In genomic region chr4:45795191-45795811, GRCm38 (mm10) we compare ENCODE assay signal across 8 mouse cellular contexts. TPM values are rescaled to one million over a fixed set of nuclear protein-coding genes. Genes with fewer than 3 reads are reported as not detected.
A peak's percentile ranks its signal among the peaks of the same experiment; 100 is the strongest.
DNase-seq lines count a peak whose midpoint lies in the region; ATAC-seq lines count a peak whose summit lies in the region.

No protein-coding gene starts in this region.

- H3K9me3 ChIP-seq in heart, embryonic 13.5 days, result no peaks in the 10 kb centered on the region
- H3K9me3 ChIP-seq in forebrain, embryonic 11.5 days (ENCODE audit: control insufficient read depth, low read length), result no peaks in the 10 kb centered on the region
- H3K9me3 ChIP-seq in kidney, embryonic 14.5 days (ENCODE audit: control insufficient read depth, low read length), result no peaks in the 10 kb centered on the region

- WGBS in heart, embryonic 13.5 days, result 5% methylated on average over 11 of the region's 12 CpGs
- WGBS in forebrain, embryonic 11.5 days, result 1% methylated on average over 12 of the region's 12 CpGs
- WGBS in kidney, embryonic 14.5 days, result 2% methylated on average over 12 of the region's 12 CpGs

- ATAC-seq in heart, embryonic 13.5 days (ENCODE audit: extremely low read depth, insufficient number of reproducible peaks, low FRiP score, low TSS enrichment), result no peak
- peak; percentile 62 for ATAC-seq in forebrain, embryonic 11.5 days (replicated peaks; ENCODE audit: low FRiP score)
- ATAC-seq in kidney, embryonic 14.5 days (ENCODE audit: low FRiP score, low TSS enrichment), result peak; percentile 80
- ATAC-seq in megakaryocyte progenitor cell, adult 5-6 weeks (replicated peaks; ENCODE audit: poor library complexity), result peak; percentile 46
- no peak for ATAC-seq in megakaryocyte-erythroid progenitor cell, adult 5-6 weeks (replicated peaks; ENCODE audit: low FRiP score, low TSS enrichment, poor library complexity, severe bottlenecking)

- H3K4me1 ChIP-seq in heart, embryonic 13.5 days, result peaks cover 57% of the 10 kb centered on the region
- peaks cover 4% of the 10 kb centered on the region; the same call in 1 of the 2 replicates for H3K4me1 ChIP-seq in forebrain, embryonic 11.5 days (replicated peaks; ENCODE audit: control insufficient read depth, insufficient read depth, low read length)
- H3K4me1 ChIP-seq in kidney, embryonic 14.5 days (ENCODE audit: control insufficient read depth, insufficient read depth, low read length), result 0 out of 2 replicates have a peak, but pooled peaks cover 10% of the 10 kb centered on the region

- H3K27ac ChIP-seq in heart, embryonic 13.5 days (replicated peaks), result peak overlapping the region; percentile 71
- H3K27ac ChIP-seq in forebrain, embryonic 11.5 days (ENCODE audit: low read depth, low read length), result no peak overlapping the region
- peak overlapping the region; percentile 53 for H3K27ac ChIP-seq in kidney, embryonic 14.5 days (ENCODE audit: low read depth, low read length)

- H3K4me3 ChIP-seq in heart, embryonic 13.5 days, result peak overlapping the region; percentile 37
- H3K4me3 ChIP-seq in forebrain, embryonic 11.5 days (ENCODE audit: low read depth, low read length), result peak overlapping the region; percentile 21
- peak overlapping the region; percentile 32 for H3K4me3 ChIP-seq in kidney, embryonic 14.5 days (ENCODE audit: low read length)

- 0 out of 2 replicates have a peak, but pooled peaks cover 14% of the 10 kb centered on the region for H3K27me3 ChIP-seq in heart, embryonic 13.5 days (replicated peaks)
- H3K27me3 ChIP-seq in forebrain, embryonic 11.5 days (ENCODE audit: control insufficient read depth, insufficient read depth, low read length), result no peaks in the 10 kb centered on the region
- H3K27me3 ChIP-seq in kidney, embryonic 14.5 days (ENCODE audit: control insufficient read depth, insufficient read depth, low read length), result no peaks in the 10 kb centered on the region

- no peak for DNase-seq in heart, adult 8-10 months (ENCODE audit: low spot score)
- peak; percentile 76 for DNase-seq in forebrain, embryonic 11.5 days (ENCODE audit: low spot score)
- no peak for DNase-seq in frontal cortex, postnatal 36 days (ENCODE audit: low spot score in 2 of 2)
- DNase-seq in cerebellum, adult 9-11 months, result no peak

- peak overlapping the region; percentile 73 for H3K9ac ChIP-seq in heart, embryonic 13.5 days
- H3K9ac ChIP-seq in forebrain, embryonic 11.5 days (ENCODE audit: low read length), result peak overlapping the region; percentile 63
- H3K9ac ChIP-seq in kidney, embryonic 14.5 days (ENCODE audit: low read depth, low read length), result peak overlapping the region; percentile 37; the same call in 1 of the 2 replicates

- peak overlapping the region; percentile 67 for H3K4me2 ChIP-seq in heart, embryonic 13.5 days
- H3K4me2 ChIP-seq in forebrain, embryonic 11.5 days (ENCODE audit: low read depth, low read length, severe bottlenecking), result peak overlapping the region; percentile 50
- peak overlapping the region; percentile 50 for H3K4me2 ChIP-seq in kidney, embryonic 14.5 days (replicated peaks; ENCODE audit: low read depth, low read length)

- H3K36me3 ChIP-seq in heart, embryonic 13.5 days, result no peaks in the 10 kb centered on the region
- no peaks in the 10 kb centered on the region for H3K36me3 ChIP-seq in forebrain, embryonic 11.5 days (ENCODE audit: control insufficient read depth, insufficient read depth, low read length)
- H3K36me3 ChIP-seq in kidney, embryonic 14.5 days (ENCODE audit: control insufficient read depth, insufficient read depth, low read length), result no peaks in the 10 kb centered on the region

RNA-seq across cellular contexts. Expression of gene Aldh1b1, which starts 3.5 kb away (rescaled TPM):
- 121 and 130 TPM in 2 replicates for polyA plus RNA-seq in heart, embryonic 13.5 days (2015; fragmentation: Nextera tagmentation; extraction: Ambion mirVana)
- total RNA-seq in heart, adult 8-10 months (2022), result 10 to 100 TPM in 3 of 4 experiments, 1 to 10 TPM in 1; 9.3 to 14.5 (median 12.4) TPM
- polyA plus RNA-seq in forebrain, embryonic 11.5 days (2014; fragmentation: Nextera tagmentation; extraction: Ambion mirVana), result 5.0 and 5.2 TPM in 2 replicates
- polyA plus RNA-seq in kidney, embryonic 14.5 days (2014; fragmentation: Nextera tagmentation; extraction: Ambion mirVana), result 2.0 and 2.2 TPM in 2 replicates
- total RNA-seq in megakaryocyte progenitor cell, adult 5-6 weeks (2015), result 5.4 and 7.5 TPM in 2 replicates
- total RNA-seq in megakaryocyte progenitor cell, adult 5-6 weeks (2017), result 21.9 and 28.6 TPM in 2 replicates
- not detected in 2 replicates for total RNA-seq in megakaryocyte-erythroid progenitor cell, adult 5-6 weeks (2014; fragmentation: Nextera tagmentation)
- 0.75 and 3.8 TPM in 2 replicates for total RNA-seq in megakaryocyte-erythroid progenitor cell, adult 5-6 weeks (2017)

RNA-seq across cellular contexts. Expression of gene Igfbpl1, which starts 31.4 kb away (rescaled TPM):
- polyA plus RNA-seq in heart, embryonic 13.5 days (2015; fragmentation: Nextera tagmentation; extraction: Ambion mirVana), result 3.2 and 4.6 TPM in 2 replicates
- under 1 TPM; 0.14 to 0.57 (median 0.39) TPM for total RNA-seq in heart, adult 8-10 months (2022)
- 83.2 and 84.0 TPM in 2 replicates for polyA plus RNA-seq in forebrain, embryonic 11.5 days (2014; fragmentation: Nextera tagmentation; extraction: Ambion mirVana)
- 0.14 TPM in 2 replicates for polyA plus RNA-seq in kidney, embryonic 14.5 days (2014; fragmentation: Nextera tagmentation; extraction: Ambion mirVana)
- not detected in 2 replicates for total RNA-seq in megakaryocyte progenitor cell, adult 5-6 weeks (2015)
- total RNA-seq in megakaryocyte progenitor cell, adult 5-6 weeks (2017), result not detected in 2 replicates
- not detected in 2 replicates for total RNA-seq in megakaryocyte-erythroid progenitor cell, adult 5-6 weeks (2014; fragmentation: Nextera tagmentation)
- not detected in 2 replicates for total RNA-seq in megakaryocyte-erythroid progenitor cell, adult 5-6 weeks (2017)

RNA-seq across cellular contexts. Expression of gene Stra6l, which starts 53.2 kb away (rescaled TPM):
- 0.05 and 0.13 TPM in 2 replicates for polyA plus RNA-seq in heart, embryonic 13.5 days (2015; fragmentation: Nextera tagmentation; extraction: Ambion mirVana)
- not detected for total RNA-seq in heart, adult 8-10 months (2022)
- polyA plus RNA-seq in forebrain, embryonic 11.5 days (2014; fragmentation: Nextera tagmentation; extraction: Ambion mirVana), result 0.37 and 0.56 TPM in 2 replicates
- 0.29 and 0.61 TPM in 2 replicates for polyA plus RNA-seq in kidney, embryonic 14.5 days (2014; fragmentation: Nextera tagmentation; extraction: Ambion mirVana)
- 0.24 TPM in 1 of 2 replicates, not detected in the other for total RNA-seq in megakaryocyte progenitor cell, adult 5-6 weeks (2015)
- total RNA-seq in megakaryocyte progenitor cell, adult 5-6 weeks (2017), result 0.07 TPM in 1 of 2 replicates, not detected in the other
- total RNA-seq in megakaryocyte-erythroid progenitor cell, adult 5-6 weeks (2014; fragmentation: Nextera tagmentation), result not detected in 2 replicates
- total RNA-seq in megakaryocyte-erythroid progenitor cell, adult 5-6 weeks (2017), result not detected in 2 replicates

Comparison
In these comparisons a context has a peak if more than half of its experiments do, and no peak if none do; other contexts are left out.
1. ATAC-seq: peak in forebrain, embryonic 11.5 days (single experiment), kidney, embryonic 14.5 days (single experiment) and megakaryocyte progenitor cell, adult 5-6 weeks (single experiment); none in heart, embryonic 13.5 days (single experiment) and megakaryocyte-erythroid progenitor cell, adult 5-6 weeks (single experiment).
2. Peak in every context shown above with its lines, with median percentiles within 50 percentile points of each other: H3K4me2 ChIP-seq, H3K4me3 ChIP-seq and H3K9ac ChIP-seq.